Mouse (Mus musculus) liver, embryonic 14.5 days (tissue): ENCODE measurements at regions not wholly inside any gene's neighbourhood (a gene's known extent, or its start where the extent isn't known, plus 50 kb on each side); places are given as distances from the start of the nearest gene placed in this dataset.

ENCODE experiments used
- CTCF ChIP-seq: IDR thresholded peaks from 2 replicates; pipeline ENCODE4 v1.5.1; 2016; ENCODE audit warnings: antibody characterized with exemption, low read depth, control low read depth
- EP300 ChIP-seq: IDR thresholded peaks from 2 replicates; pipeline ENCODE4 v1.6.1; 2016; ENCODE audit warnings: antibody characterized with exemption, low read depth

DNA sequence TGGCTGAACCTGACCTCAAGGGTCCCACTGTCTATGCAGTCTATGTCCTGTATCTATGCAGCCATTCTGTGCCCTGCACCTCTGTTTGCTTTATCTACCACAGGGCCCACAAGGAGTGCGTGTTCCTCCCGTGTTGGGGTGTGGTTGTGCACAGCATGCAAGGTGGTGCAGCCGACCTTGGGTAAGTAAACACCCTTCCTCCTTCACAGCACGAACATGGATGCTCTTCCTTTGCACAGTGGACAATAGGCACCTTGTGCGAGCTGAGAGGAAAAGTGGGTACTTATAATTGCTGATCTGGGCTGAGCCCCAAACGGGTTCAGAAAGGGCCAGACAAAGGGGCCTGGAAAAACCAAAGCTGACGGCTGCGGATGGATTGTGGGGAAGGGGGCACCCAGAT lies 91.3 kb upstream of the 1600014C23Rik start:
- TF ChIP-seq CTCF: no peak
- no peak for TF ChIP-seq EP300
